Mouse (Mus musculus): ENCODE results near the gene Trdn. TPM values are rescaled to one million over a fixed set of nuclear protein-coding genes. Genes with fewer than 3 reads are reported as not detected.

Trdn gene
- polyA plus RNA-seq (2012; rRNA removed), result not detected in 2 replicates

DNA sequence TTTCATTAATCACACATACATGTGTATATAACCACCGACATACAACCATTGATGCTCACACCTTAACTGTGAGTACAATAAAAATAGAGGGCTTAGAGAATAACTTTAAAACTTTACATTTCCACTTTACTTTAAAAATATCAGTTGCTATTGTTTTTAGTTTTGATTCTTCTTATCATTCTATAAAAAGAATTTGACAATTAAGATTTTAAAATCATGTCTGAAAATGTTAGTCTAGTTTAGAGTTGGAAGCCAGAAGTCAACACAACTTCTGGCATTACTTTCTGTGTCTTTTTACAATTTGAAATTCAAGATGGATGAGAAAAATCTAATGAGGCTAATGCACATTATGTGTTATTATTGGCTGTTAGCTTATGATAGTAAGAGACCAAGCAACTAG is at the start of gene Trdn:
Gene Trdn (plus strand): TSS at position 301 of the 400 bp plus-strand sequence.

Other genes starting within 250 kb of the Trdn start
- gene Nkain2, start 190.1 kb upstream of the Trdn start, polyA plus RNA-seq (2012; rRNA removed), result 0.44 and 0.49 TPM in 2 replicates

Data from colon, adult 2 months (tissue).